ENCODE assay signal across 8 mouse cellular contexts in the genomic region with DNA sequence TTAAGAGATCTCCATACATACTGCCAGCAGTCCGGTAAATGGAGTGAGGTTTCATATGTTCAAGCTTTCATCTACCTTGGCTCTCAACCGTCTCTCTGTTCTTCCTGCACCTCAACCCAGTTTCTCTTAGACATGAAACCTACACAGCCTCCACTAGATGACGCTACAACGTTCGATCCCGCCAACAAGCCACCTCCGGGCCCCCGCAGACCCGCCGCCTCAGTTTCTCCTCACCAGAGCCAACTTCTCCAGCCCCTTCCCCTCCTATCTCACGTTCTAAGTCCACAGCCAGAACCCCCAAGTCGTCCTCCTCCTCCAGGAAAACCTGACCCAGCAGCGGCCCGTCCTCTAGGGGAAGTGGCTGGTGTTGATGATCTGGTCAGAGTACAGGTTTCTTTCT. TPM values are rescaled to one million over a fixed set of nuclear protein-coding genes. Genes with fewer than 3 reads are reported as not detected.
DNase-seq lines count a peak whose midpoint lies in the region; ATAC-seq and TF ChIP-seq lines count a peak whose summit lies in the region.

No protein-coding gene starts in this region.

- peaks cover 22% of the 10 kb centered on the region for H3K4me1 ChIP-seq in heart, embryonic 15.5 days (replicated peaks)
- peaks cover 8% of the 10 kb centered on the region for H3K4me1 ChIP-seq in stomach, embryonic 15.5 days

- intact Hi-C loops in heart, postnatal 25 days (cut with DNase I) = no loop called here

- no peaks in the 10 kb centered on the region for H3K27me3 ChIP-seq in heart, embryonic 15.5 days
- no peaks in the 10 kb centered on the region for H3K27me3 ChIP-seq in stomach, embryonic 15.5 days (replicated peaks)

- peak overlapping the region; percentile 63 for H3K27ac ChIP-seq in heart, embryonic 15.5 days
- no peak overlapping the region for H3K27ac ChIP-seq in stomach, embryonic 15.5 days

- no peak for ATAC-seq in heart, embryonic 15.5 days (replicated peaks; ENCODE audit: insufficient number of reproducible peaks, insufficient read depth, low FRiP score, low read depth)
- peak; percentile 84 for ATAC-seq in megakaryocyte-erythroid progenitor cell, adult 5-6 weeks (replicated peaks; ENCODE audit: low FRiP score, low TSS enrichment, poor library complexity, severe bottlenecking)
- ATAC-seq in stomach, embryonic 15.5 days (ENCODE audit: insufficient read depth, low FRiP score, low read depth) = 0 out of 2 replicates have a peak, but pooled peaks have one; percentile 2

- 0 out of 2 replicates have a peak overlapping the region, but pooled peaks have one; percentile 27 for H3K9ac ChIP-seq in heart, embryonic 15.5 days
- no peak overlapping the region for H3K9ac ChIP-seq in stomach, embryonic 15.5 days

- H3K9me3 ChIP-seq in heart, embryonic 15.5 days (replicated peaks) = no peaks in the 10 kb centered on the region
- H3K9me3 ChIP-seq in stomach, embryonic 15.5 days = no peaks in the 10 kb centered on the region

- 26% methylated on average over 14 of the region's 14 CpGs for WGBS in heart, embryonic 15.5 days
- 24% methylated on average over 14 of the region's 14 CpGs for WGBS in stomach, embryonic 15.5 days

- peak; percentile 59 for TF ChIP-seq CTCF in brain, embryonic 14.5 days (IDR thresholded peaks at IDR 0.05; ENCODE audit: borderline replicate concordance, extremely low read depth, insufficient read depth, insufficient read length)

- no peak for TF ChIP-seq POLR2A in brain, embryonic 14.5 days (IDR thresholded peaks at IDR 0.05; ENCODE audit: borderline replicate concordance, extremely low read depth, insufficient read depth, insufficient read length, poor library complexity, severe bottlenecking)

- H3K36me3 ChIP-seq in heart, embryonic 15.5 days = no peaks in the 10 kb centered on the region
- H3K36me3 ChIP-seq in stomach, embryonic 15.5 days = no peaks in the 10 kb centered on the region

- peak overlapping the region; percentile 91 for H3K4me2 ChIP-seq in heart, embryonic 15.5 days
- H3K4me2 ChIP-seq in stomach, embryonic 15.5 days = peak overlapping the region; percentile 92

- DNase-seq in heart, adult 18-20 months = peak; percentile 29 to 40
- DNase-seq in heart, postnatal 25 days (ENCODE audit: low spot score) = no peak
- peak; percentile 75 for DNase-seq in brain, embryonic 14.5 days (ENCODE audit: low read depth)
- DNase-seq in kidney, postnatal 4 days = peak; percentile 33 to 55
- no peak for DNase-seq in urinary bladder, postnatal 36 days (ENCODE audit: low spot score in 2 of 2)

- H3K4me3 ChIP-seq in heart, embryonic 15.5 days = peak overlapping the region; percentile 52
- peak overlapping the region; percentile 46 for H3K4me3 ChIP-seq in stomach, embryonic 15.5 days (replicated peaks)

RNA-seq across cellular contexts. Expression of a gene that starts 32.7 kb away (rescaled TPM):
- total RNA-seq in heart, adult 18-20 months (2021) = 1,000 to 10,000 TPM in 1 of 2 experiments, 100 to 1,000 TPM in 1; 994 to 1,266 TPM
- 1,000 to 10,000 TPM; 1,031 to 1,197 TPM for total RNA-seq in heart, postnatal 25 days (2021)
- polyA plus RNA-seq in brain, embryonic 14.5 days (2012; rRNA removed) = 6,510 and 8,462 TPM in 2 replicates
- polyA plus RNA-seq in heart, embryonic 15.5 days (2015; fragmentation: Nextera tagmentation; extraction: Ambion mirVana) = 2,802 and 3,192 TPM in 2 replicates
- 11,779 and 12,959 TPM in 2 replicates for total RNA-seq in megakaryocyte-erythroid progenitor cell, adult 5-6 weeks (2014; fragmentation: Nextera tagmentation)
- total RNA-seq in megakaryocyte-erythroid progenitor cell, adult 5-6 weeks (2017) = 14,853 and 18,691 TPM in 2 replicates
- 4,240 and 4,503 TPM in 2 replicates for polyA plus RNA-seq in stomach, embryonic 15.5 days (2015; fragmentation: Nextera tagmentation; extraction: Ambion mirVana)

Comparison
In these comparisons a context has a peak if more than half of its experiments do, and no peak if none do; other contexts are left out.
1. DNase-seq: peak in heart, adult 18-20 months (2 of 2), brain, embryonic 14.5 days (single experiment) and kidney, postnatal 4 days (2 of 2); none in heart, postnatal 25 days (single experiment) and urinary bladder, postnatal 36 days (0 of 2).
2. RNA of a gene that starts 32.7 kb away (total RNA-seq): 11,779 to 18,691 TPM in megakaryocyte-erythroid progenitor cell, adult 5-6 weeks; 994 to 1,266 TPM in heart, adult 18-20 months and 1,031 to 1,197 TPM in heart, postnatal 25 days; every median in the first group is over 4 times any median in the second.